Mouse (Mus musculus): Measurements from ENCODE around the gene Ccdc189.

Gene Ccdc189

DNA sequence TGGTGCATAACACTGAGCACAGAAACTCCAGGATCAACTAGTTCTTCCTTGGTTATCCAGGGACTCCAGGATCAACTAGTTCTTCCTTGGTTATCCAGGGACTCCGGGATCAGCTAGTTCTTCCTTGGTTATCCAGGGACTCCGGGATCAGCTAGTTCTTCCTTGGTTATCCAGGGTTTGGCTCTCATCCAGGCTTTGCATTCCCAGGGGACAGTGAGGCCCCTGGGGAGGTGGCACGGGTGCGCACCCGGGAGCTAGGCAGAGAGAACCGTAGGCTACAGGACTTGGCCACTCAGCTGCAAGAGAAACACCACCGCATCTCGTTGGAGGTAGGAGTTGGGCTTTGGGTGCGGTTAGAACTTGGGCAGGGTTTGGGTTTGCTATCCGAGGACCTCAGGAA is 2.7 kb upstream of the Ccdc189 start:
- no peak for DNase-seq (ENCODE audit: low spot score in 2 of 2)

GRCm38 (mm10) chr7:127589637-127590036 is 1.2 kb upstream of the Ccdc189 start:
- no peak for DNase-seq (ENCODE audit: low spot score in 2 of 2)

DNA sequence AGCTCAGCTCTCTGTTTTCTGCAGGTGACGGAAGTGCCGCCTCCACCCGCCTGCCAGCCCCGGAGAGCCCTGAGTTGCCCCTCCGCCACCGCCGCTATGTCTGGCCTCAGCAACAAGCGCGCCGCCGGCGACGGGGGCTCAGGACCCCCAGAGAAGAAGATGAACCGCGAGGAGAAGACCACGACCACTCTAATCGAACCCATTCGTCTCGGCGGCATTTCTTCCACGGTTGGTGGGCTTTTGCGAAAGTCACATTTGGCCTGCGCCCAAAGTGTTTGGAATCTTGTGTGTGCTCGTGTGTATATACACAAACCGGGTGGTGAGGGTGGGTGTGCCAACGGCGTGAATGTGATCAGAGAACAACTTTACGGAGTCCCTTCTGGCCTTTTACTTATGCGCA is 506 bp upstream of the Ccdc189 start:
- no peak for DNase-seq (ENCODE audit: low spot score in 2 of 2)

DNA sequence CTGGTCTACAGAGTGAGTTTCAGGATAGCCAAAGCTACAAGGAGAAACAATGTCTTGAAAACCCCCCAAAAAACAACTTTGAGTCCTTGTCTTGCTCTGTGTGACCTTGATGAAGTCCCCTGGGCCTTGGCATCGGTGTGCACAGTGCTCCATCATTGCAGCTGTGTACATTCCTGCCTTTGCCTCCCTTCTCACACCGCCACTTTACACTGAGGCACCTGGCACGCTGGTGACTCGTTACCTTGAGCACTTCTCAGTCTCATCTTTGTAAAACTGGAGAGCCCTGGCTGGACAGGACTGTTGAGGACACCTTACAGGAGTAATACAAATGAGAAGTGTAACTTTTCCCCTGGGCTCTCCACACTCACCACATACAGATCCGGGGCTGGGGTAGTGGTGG is 1.2 kb downstream of the Ccdc189 start:
- no peak for DNase-seq (ENCODE audit: low spot score in 2 of 2)

DNA sequence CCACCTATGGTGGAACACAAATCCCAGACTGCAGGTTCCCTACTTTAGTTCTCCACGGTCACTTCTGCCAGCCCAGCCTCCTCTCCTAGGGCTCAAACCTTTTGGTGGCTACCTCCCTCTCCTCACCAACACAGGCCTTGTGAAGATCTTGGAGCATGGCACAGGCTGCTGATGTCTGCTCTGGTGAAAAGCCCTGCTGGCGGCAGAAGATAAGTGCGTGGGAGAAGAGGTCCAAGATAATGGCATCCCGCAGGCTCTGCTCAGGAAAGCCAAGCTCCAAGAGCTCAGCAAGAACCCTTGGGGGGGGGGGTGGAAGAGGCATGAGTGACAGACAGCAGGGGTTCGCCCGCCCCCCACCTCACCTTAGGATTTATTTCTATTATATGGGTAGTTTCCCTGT is 2.2 kb downstream of the Ccdc189 start:
- DNase-seq (ENCODE audit: low spot score in 2 of 2), result no peak

DNA sequence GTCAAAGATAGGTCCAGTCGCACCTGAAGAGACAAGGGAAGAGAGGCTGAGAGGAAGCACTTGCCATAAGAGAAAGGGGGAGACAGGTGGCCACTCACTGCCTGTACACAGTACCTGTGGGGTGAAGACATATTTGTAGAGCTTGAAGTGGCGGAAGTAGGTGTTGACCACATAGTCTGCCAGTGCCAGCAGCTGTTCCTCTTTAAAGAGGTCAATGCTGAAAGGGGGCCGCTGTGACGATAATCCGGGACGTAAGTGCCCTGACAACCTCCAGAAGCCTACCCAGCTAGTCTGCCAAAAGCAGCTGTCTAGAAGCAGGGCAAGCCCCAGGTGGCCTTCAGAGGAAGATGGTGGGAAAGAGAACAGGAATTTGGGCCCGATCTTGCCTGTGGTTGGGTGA is 3.4 kb downstream of the Ccdc189 start:
- DNase-seq (ENCODE audit: low spot score in 2 of 2), result no peak

- no peak for DNase-seq (ENCODE audit: low spot score in 2 of 2)
Observed at GRCm38 (mm10) chr7:127583260-127583659, 5.1 kb downstream of the Ccdc189 start.

DNA sequence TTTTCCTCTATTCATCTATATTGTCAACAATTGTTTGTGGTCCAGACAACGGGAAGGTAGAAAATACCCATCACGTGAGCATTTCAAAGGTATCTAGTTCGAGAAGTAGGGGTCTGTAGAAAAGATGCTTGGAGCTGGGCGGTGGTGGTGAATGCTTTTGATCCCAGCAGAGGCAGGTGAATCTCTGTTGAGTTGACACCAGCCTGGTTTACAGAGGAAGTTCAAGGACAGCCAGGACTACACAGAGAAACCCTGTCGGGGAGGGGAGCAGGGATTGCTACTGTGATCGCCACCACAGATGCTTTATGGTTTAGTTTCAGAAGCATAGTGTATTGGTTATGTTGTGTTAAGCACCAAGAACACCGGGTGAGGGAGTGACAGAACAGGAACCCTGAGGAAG is 14.3 kb downstream of the Ccdc189 start:
- DNase-seq (ENCODE audit: low spot score in 2 of 2), result no peak

GRCm38 (mm10) chr7:127573503-127574008 is 14.8 kb downstream of the Ccdc189 start:
- no peak for DNase-seq (ENCODE audit: low spot score in 2 of 2)

DNA sequence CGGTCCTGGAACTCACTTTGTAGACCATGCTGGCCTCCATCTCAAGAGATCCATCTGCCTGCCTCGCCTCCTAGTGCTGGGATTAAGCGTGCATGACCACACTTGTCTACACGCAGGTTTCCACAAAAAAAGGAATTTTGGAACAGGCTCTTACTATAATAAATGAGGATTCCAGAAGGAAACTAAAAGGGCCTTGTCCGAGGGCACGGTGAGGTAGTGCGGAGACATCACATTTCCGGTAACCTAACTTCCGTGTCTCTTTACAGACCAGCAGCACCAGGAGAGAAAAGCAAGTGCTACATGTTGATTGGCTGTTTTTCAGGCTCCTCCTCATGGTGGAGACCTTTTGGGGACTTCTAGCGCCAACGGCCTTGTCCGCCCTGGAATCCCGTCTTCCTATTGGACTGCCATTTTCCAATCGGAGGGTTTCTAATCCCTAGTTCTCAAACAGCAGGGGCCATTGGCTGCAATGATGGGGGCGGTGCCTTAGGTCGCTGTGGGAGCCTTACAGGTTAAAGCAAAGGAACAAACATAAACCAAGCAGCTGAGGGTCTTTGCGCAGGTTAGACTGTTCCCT is 15.4 kb downstream of the Ccdc189 start, which contains the start of gene Phkg2:
Gene Phkg2 (plus strand): TSS at position 446 of the 577 bp plus-strand sequence.
- peak; percentile 60 to 89 for DNase-seq (ENCODE audit: low spot score in 2 of 2)

- no peak for DNase-seq (ENCODE audit: low spot score in 2 of 2)
Observed at GRCm38 (mm10) chr7:127564381-127565150, 23.8 kb downstream of the Ccdc189 start.

- DNase-seq (ENCODE audit: low spot score in 2 of 2), result no peak
Observed at GRCm38 (mm10) chr7:127561340-127561858, 27.0 kb downstream of the Ccdc189 start, which contains the start of gene Tmem265. TSS of gene Tmem265 (plus strand) at chr7:127561390.

GRCm38 (mm10) chr7:127560580-127560979 is 27.8 kb downstream of the Ccdc189 start:
- DNase-seq (ENCODE audit: low spot score in 2 of 2), result no peak

DNA sequence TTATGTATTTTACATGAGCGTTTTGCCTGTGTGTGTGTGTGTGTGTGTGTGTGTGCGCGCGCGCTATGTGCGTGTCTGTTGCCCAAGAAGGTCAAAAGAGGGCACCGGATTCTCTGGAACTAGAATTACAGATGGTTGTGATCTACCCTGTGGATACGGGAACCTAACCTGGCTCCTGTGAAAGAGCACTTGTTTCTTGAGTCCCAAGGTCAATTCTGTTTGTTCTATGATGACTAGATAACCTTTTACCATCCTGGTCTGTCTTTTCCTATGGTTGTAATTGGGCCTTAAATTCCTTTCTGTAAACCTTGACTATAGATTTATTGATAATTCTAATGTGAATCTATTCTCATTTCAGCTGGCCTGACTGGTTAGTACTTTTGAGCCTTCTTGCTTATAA is 36.8 kb downstream of the Ccdc189 start:
- no peak for DNase-seq (ENCODE audit: low spot score in 2 of 2)

GRCm38 (mm10) chr7:127549116-127549835 is 39.1 kb downstream of the Ccdc189 start:
- no peak for DNase-seq (ENCODE audit: low spot score in 2 of 2)

DNA sequence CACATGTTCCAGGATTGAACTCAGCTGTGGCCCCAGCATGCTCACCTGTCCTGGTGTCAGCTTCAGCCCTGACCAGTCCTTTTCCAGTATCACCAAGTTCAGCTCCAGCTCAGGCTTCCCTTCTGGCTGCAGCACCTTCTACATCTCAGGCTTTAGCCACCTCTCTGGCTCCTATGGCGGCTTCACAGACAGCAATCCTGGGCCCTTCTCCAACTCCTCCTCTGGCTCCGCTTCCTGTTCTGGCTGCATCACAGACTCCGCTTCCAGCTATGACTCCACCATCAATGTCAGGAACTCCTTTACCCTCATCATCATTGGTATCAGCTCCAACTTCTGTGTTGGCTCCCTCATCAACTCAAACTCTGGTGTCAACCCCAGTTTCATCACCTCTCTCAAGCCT is 46.7 kb downstream of the Ccdc189 start:
- no peak for DNase-seq (ENCODE audit: low spot score in 2 of 2)

Data from urinary bladder, adult 18-20 months (tissue).